Comparison of ENCODE assay signal across 10 mouse cellular contexts in the genomic region with DNA sequence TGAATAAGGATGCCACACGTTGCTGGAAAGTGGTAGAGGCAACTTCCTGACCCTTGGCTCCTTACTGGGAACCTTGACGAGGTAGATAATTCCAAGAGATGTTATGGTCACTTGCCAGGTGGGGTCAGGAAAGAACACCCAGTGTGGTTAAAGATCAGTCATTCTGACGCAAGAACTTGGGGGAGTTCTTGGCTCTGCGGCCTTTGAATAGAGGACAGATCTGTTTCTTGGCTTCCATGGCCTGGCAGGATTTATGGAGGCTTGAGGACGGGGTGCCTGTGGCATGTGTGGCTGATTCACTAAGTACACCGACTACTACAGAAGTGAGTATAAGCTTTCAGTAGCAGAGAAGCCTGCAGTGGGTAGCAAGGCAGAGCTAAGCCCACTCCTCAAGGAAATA. TPM values are rescaled to one million over a fixed set of nuclear protein-coding genes. Genes with fewer than 3 reads are reported as not detected.
DNase-seq lines count a peak whose midpoint lies in the region; ATAC-seq and TF ChIP-seq lines count a peak whose summit lies in the region.
"Had no signal": no experiment of that assay in that cellular context is flagged by ENCODE, and none has a peak within 500 bp of the region (broad histone marks: within the 10 kb centered on the region; RNA-seq: fewer than 3 reads in every experiment).

No protein-coding gene starts in this region.

- H3K4me3 ChIP-seq in kidney, postnatal 0 days (replicated peaks; ENCODE audit: low read depth, low read length), result no peak overlapping the region
- no peak overlapping the region for H3K4me3 ChIP-seq in midbrain, embryonic 15.5 days
- no peak overlapping the region for H3K4me3 ChIP-seq in midbrain, embryonic 13.5 days (replicated peaks)

- no peaks in the 10 kb centered on the region for H3K9me3 ChIP-seq in kidney, postnatal 0 days (replicated peaks; ENCODE audit: low read length)
- no peaks in the 10 kb centered on the region for H3K9me3 ChIP-seq in midbrain, embryonic 15.5 days
- no peaks in the 10 kb centered on the region for H3K9me3 ChIP-seq in midbrain, embryonic 13.5 days

- no peak overlapping the region for H3K4me2 ChIP-seq in kidney, postnatal 0 days (ENCODE audit: low read length)
- H3K4me2 ChIP-seq in midbrain, embryonic 15.5 days, result no peak overlapping the region
- no peak overlapping the region for H3K4me2 ChIP-seq in midbrain, embryonic 13.5 days (replicated peaks)

- H3K36me3 ChIP-seq in kidney, postnatal 0 days (ENCODE audit: insufficient read depth, low read length), result no peaks in the 10 kb centered on the region
- no peaks in the 10 kb centered on the region for H3K36me3 ChIP-seq in midbrain, embryonic 15.5 days (replicated peaks)
- H3K36me3 ChIP-seq in midbrain, embryonic 13.5 days, result no peaks in the 10 kb centered on the region

- H3K27ac ChIP-seq in kidney, postnatal 0 days, result peak overlapping the region; percentile 52
- no peak overlapping the region for H3K27ac ChIP-seq in midbrain, embryonic 15.5 days
- H3K27ac ChIP-seq in midbrain, embryonic 13.5 days, result no peak overlapping the region

- H3K9ac ChIP-seq in kidney, postnatal 0 days (ENCODE audit: low read depth, low read length), result no peak overlapping the region
- H3K9ac ChIP-seq in midbrain, embryonic 15.5 days, result no peak overlapping the region
- H3K9ac ChIP-seq in midbrain, embryonic 13.5 days (replicated peaks), result no peak overlapping the region

- H3K4me1 ChIP-seq in kidney, postnatal 0 days (replicated peaks; ENCODE audit: insufficient read depth, low read length), result peaks cover 5% of the 10 kb centered on the region; the same call in 1 of the 2 replicates
- no peaks in the 10 kb centered on the region for H3K4me1 ChIP-seq in midbrain, embryonic 15.5 days
- H3K4me1 ChIP-seq in midbrain, embryonic 13.5 days (replicated peaks), result peaks cover 4% of the 10 kb centered on the region; the same call in 1 of the 2 replicates

- WGBS in kidney, postnatal 0 days, result 11% methylated on average over 6 of the region's 6 CpGs
- WGBS in midbrain, embryonic 15.5 days, result 85% methylated on average over 6 of the region's 6 CpGs
- whole genome bisulfite sequencing in midbrain, embryonic 13.5 days, result 81% methylated on average over 6 of the region's 6 CpGs

- no peak for TF ChIP-seq CTCF in kidney, postnatal 0 days (IDR thresholded peaks at IDR 0.05; ENCODE audit: low read depth)

- ATAC-seq in kidney, postnatal 0 days (replicated peaks; ENCODE audit: low FRiP score, low read depth), result no peak
- ATAC-seq in midbrain, embryonic 15.5 days (replicated peaks), result no peak
- no peak for ATAC-seq in midbrain, embryonic 13.5 days
- ATAC-seq: inflammation-experienced regulatory T-cells, adult 6 months had no signal

- H3K27me3 ChIP-seq in kidney, postnatal 0 days (ENCODE audit: insufficient read depth, low read length), result no peaks in the 10 kb centered on the region
- H3K27me3 ChIP-seq in midbrain, embryonic 15.5 days (replicated peaks), result no peaks in the 10 kb centered on the region
- H3K27me3 ChIP-seq in midbrain, embryonic 13.5 days, result no peaks in the 10 kb centered on the region

- intact Hi-C loops in left cerebral cortex, postnatal 4 days (cut with DNase I), result no loop called here

- DNase-seq in urinary bladder, postnatal 25 days (ENCODE audit: low spot score), result peak; percentile 13
- DNase-seq in urinary bladder, postnatal 10 days (ENCODE audit: low spot score), result no peak
- DNase-seq in heart, adult 8-10 months (ENCODE audit: low spot score), result peak; percentile 70
- peak; percentile 38 for DNase-seq in kidney, postnatal 0 days (ENCODE audit: low spot score)
- DNase-seq in left cerebral cortex, postnatal 4 days, result no peak
- DNase-seq: right cerebral cortex, postnatal 25 days had no signal

RNA-seq across cellular contexts. Expression of a gene that starts 47.8 kb away (rescaled TPM):
- total RNA-seq in heart, adult 8-10 months (2022), result 1 to 10 TPM; 1.1 to 1.9 (median 1.9) TPM
- 5.8 TPM in 2 replicates for polyA plus RNA-seq in kidney, postnatal 0 days (2015; fragmentation: Nextera tagmentation; extraction: Ambion mirVana)
- 1.6 and 1.9 TPM in 2 replicates for polyA plus RNA-seq in midbrain, embryonic 15.5 days (2015; fragmentation: Nextera tagmentation; extraction: Ambion mirVana)
- total RNA-seq in left cerebral cortex, postnatal 4 days (2021), result 1 to 10 TPM in 1 of 2 experiments, under 1 TPM in 1; 0.95 to 1.1 TPM
- 1.4 and 1.8 TPM in 2 replicates for polyA plus RNA-seq in midbrain, embryonic 13.5 days (2015; fragmentation: Nextera tagmentation; extraction: Ambion mirVana)
- total RNA-seq: megakaryocyte, adult 5-6 weeks had no signal
- polyA plus RNA-seq: inflammation-experienced regulatory T-cells, adult 6 months had no signal

Comparison
In these comparisons a context has a peak if more than half of its experiments do, and no peak if none do; other contexts are left out.
1. DNase-seq: peak in urinary bladder, postnatal 25 days (single experiment), heart, adult 8-10 months (single experiment) and kidney, postnatal 0 days (single experiment); none in urinary bladder, postnatal 10 days (single experiment) and left cerebral cortex, postnatal 4 days (single experiment).